Mouse (Mus musculus) left cerebral cortex, adult 6 months (tissue): ENCODE data around the gene Olfr345. TPM values are rescaled to one million over a fixed set of nuclear protein-coding genes. Genes with fewer than 3 reads are reported as not detected.

Source experiments
- long read RNA-seq, 2 experiments: library from polyadenylated mRNA; unstranded; transcript quantifications; one replicate each; pipeline ENCODE4 v2.0.0; 2019 to 2020
- polyA plus RNA-seq: library from polyadenylated mRNA; unstranded; fragments of <200 nt; fragmentation: Nextera tagmentation; gene quantifications from 2 replicates; pipeline ENCODE4 v1.2.3, GENCODE M21; 2021

Olfr345 gene
- polyA plus RNA-seq = not detected in 2 replicates
- long read RNA-seq, experiment 1 = 0 reads
- long read RNA-seq, experiment 2 = 0 reads

GRCm38 (mm10) chr2:36639741-36640140 lies at the start of gene Olfr345:
Gene Olfr345, plus strand, starts transcription at chr2:36640041.

GRCm38 (mm10) chr2:36685488-36685887 lies 45.6 kb downstream of the Olfr345 start, which contains the start of gene Olfr346:
Gene Olfr346, plus strand, starts transcription at chr2:36685788.

Other genes with a start within 250 kb of the Olfr345 start
- gene Olfr339, start 221.1 kb upstream of the Olfr345 start, polyA plus RNA-seq = not detected in 2 replicates
- not detected in 2 replicates for gene Olfr340, start 187.5 kb upstream of the Olfr345 start, polyA plus RNA-seq
- not detected in 2 replicates for gene Olfr341, start 157.6 kb upstream of the Olfr345 start, polyA plus RNA-seq
- gene Olfr342, start 115.0 kb upstream of the Olfr345 start, polyA plus RNA-seq = not detected in 2 replicates
- gene Olfr344, start 73.4 kb upstream of the Olfr345 start, polyA plus RNA-seq = not detected in 2 replicates
- not detected in 2 replicates for gene Olfr346, start 45.7 kb downstream of the Olfr345 start, polyA plus RNA-seq
- gene Olfr347, start 91.9 kb downstream of the Olfr345 start, polyA plus RNA-seq = not detected in 2 replicates
- not detected in 2 replicates for gene Olfr348, start 144.2 kb downstream of the Olfr345 start, polyA plus RNA-seq
- not detected in 2 replicates for gene Olfr50, start 150.5 kb downstream of the Olfr345 start, polyA plus RNA-seq
- not detected in 2 replicates for gene Olfr3, start 177.0 kb downstream of the Olfr345 start, polyA plus RNA-seq
- not detected in 2 replicates for gene Olfr350, start 206.3 kb downstream of the Olfr345 start, polyA plus RNA-seq
- gene Olfr351, start 222.6 kb downstream of the Olfr345 start, polyA plus RNA-seq = not detected in 2 replicates
- gene Olfr352, start 228.4 kb downstream of the Olfr345 start, polyA plus RNA-seq = not detected in 2 replicates